Mouse (Mus musculus): Measurements from ENCODE around the gene Atp6v0c.

Atp6v0c gene

GRCm38 (mm10) chr17:24154463-24154862, 15.0 kb downstream of the Atp6v0c start:
- TF ChIP-seq GATA4 (IDR thresholded peaks at IDR 0.05; ENCODE audit: insufficient replicate concordance, low read length), result no peak

DNA sequence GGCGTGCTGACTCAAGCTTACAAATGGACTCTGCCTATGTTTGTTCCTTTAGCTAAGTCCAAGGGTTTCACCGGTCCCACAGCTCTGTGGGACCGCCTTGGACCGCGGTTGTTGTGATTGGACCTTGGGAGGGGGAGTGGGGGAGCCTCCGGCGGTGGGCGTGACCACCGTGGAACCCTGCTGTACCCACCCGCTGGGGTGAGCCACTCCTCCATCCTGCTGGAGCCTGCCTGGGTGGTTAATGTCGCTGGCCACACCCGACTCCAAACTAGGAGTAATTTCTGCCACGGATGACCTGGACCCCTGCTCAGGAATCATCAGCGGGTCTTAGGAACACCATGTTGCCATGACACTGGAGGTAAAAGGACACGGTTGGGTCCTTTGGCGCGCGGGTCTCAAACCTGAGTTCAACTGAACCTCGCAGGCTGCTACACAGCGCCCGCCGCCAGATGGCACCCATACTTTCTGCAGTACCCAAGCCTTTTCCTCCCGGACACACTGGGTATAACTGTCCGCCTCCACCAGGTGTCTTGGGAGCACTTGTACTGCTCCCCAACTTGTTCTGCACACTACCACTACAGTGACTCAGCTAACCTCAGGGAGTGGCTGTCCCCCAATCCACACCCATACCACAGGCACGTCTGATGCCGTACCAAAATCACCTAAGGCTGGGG, 17.5 kb downstream of the Atp6v0c start:
- no peak for TF ChIP-seq GATA4 (IDR thresholded peaks at IDR 0.05; ENCODE audit: insufficient replicate concordance, low read length)

- TF ChIP-seq GATA4 (IDR thresholded peaks at IDR 0.05; ENCODE audit: insufficient replicate concordance, low read length), result no peak
These were observed 18.1 kb downstream of the Atp6v0c start for GRCm38 (mm10) chr17:24151382-24151781.

DNA sequence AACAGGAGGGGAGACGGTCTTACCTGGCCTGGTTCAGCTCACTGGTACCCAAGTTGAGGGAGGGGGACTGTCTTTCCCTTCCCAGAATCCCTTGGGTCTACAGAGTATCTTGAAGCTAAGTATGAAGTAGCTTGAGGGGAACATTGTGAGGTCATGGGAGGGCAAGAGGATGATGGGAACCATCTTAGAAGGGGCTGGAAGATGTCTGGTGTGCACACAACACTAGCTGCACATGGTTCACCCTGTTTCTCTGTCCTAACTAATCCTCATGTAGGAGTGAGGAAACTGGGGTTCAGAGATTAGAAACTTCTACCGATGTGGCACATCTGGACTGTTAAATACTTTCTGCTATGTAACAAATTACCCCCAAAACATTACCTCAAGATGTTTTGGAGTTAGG, 18.7 kb downstream of the Atp6v0c start, which contains the start of gene Pdpk1:
Gene Pdpk1, minus strand, starts transcription at position 101 of the 400 bp plus-strand sequence.
- no peak for TF ChIP-seq GATA4 (IDR thresholded peaks at IDR 0.05; ENCODE audit: insufficient replicate concordance, low read length)

DNA sequence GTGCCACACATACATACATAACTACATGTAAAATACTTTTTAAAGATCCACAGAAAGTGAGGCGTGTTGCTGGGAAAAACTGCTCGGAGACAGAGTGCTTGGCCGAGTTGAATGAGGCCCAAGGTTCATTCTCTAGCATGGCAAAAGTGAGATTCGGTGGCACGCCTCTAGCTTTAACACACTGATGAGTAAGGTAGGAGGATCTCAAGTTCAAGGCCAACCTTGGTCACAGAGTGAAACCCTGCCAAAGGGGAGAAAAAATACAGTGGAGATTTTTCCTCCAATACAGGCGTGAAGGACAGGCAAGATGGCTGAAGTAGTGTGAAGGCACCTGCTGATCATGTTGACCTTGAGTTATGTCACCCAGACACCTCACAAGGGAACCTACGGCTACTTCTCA, 20.1 kb downstream of the Atp6v0c start:
- TF ChIP-seq GATA4 (IDR thresholded peaks at IDR 0.05; ENCODE audit: insufficient replicate concordance, low read length), result no peak

DNA sequence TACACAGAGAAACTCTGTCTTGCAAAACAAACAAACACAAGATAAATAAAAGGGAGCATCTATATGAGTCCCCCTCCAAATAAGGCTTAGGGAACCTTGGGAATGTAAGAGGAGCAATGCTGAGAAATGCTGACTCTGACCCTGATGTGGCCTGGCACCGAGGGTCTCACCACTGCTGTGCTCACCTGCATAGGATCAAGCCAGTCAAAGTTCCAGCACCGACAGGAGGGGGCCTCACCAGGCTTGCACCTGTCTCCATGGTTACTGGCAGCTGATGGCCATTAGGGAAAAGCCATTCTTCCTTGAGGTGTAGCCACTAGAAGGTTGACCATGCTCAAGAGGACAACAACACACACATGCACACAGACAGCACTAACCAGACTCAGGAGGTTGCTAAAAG, 26.6 kb downstream of the Atp6v0c start:
- TF ChIP-seq GATA4 (IDR thresholded peaks at IDR 0.05; ENCODE audit: insufficient replicate concordance, low read length), result no peak

DNA sequence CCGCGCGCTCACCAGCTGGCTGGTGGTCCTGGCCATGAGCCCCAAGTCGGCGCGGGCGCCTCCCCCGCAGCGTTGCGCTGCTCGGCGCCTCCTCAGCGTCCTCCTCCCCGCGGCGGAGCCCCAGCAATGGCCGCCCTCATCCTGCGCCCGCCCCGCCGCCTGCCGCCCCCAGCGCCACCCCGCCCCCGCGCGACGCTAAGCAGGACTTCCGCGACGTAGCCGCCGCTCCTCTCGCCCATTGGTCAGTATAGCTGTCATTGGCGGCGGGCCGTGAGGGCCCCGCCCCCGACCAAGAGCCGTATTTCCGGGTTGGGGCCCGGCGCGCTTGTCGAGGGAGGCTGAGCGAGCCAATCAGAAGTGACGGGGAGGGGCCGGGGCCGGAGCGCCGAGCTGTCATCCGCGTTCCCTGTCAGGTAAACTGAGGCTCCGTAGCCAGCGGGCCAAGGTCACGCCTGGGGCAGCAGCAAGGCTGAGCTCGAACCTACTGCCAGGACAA, 28.0 kb downstream of the Atp6v0c start:
- no peak for TF ChIP-seq GATA4 (IDR thresholded peaks at IDR 0.05; ENCODE audit: insufficient replicate concordance, low read length)

DNA sequence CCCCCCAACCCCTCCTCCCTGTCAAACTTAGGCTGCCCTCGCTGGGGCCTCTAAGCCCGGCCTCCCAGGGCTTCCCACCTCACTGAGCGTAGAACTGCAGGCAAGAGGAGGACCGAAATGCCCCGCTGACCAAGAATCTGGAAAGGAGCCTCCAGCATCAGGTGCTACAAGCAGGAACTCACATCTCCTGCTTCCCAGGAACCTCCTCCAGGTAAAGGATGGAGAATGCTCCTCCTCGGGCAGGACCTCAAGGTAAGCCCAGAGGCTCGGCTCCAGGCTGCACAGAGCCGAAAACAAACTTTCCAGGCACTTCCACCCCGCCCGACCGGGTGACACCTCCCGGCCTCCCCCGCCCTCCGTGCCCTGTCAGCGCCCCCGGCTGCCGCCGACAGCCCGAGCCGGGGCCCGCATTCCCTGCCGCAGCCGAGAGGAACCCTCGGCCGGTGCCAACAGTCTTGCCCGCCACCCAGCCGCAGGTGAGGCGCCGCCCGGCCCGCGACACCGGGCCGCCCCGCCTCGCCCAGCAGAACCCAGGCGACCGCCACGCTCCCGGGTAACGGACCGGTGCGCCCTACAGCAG, 28.6 kb downstream of the Atp6v0c start:
- no peak for TF ChIP-seq GATA4 (IDR thresholded peaks at IDR 0.05; ENCODE audit: insufficient replicate concordance, low read length)

DNA sequence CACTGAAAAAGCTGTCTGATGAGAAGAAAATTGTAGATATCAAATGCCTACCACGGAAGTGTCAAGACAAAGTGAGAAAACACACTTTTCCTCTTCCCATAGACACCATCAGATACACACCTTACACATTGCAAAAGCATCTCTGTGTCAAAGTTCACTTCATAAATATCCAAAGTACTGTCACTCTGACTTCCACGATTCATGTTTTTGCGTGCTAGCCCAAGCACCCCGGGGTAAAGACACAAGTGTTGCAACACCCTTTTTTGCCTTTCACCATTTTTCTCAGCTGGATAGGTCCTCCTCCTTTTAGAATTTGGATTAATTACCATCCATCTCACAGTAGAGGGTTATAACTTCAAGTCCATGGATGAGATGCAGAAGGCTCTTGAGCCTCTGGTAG, 29.5 kb downstream of the Atp6v0c start:
- no peak for TF ChIP-seq GATA4 (IDR thresholded peaks at IDR 0.05; ENCODE audit: insufficient replicate concordance, low read length)

- no peak for TF ChIP-seq GATA4 (IDR thresholded peaks at IDR 0.05; ENCODE audit: insufficient replicate concordance, low read length)
These were observed 30.2 kb downstream of the Atp6v0c start for GRCm38 (mm10) chr17:24139256-24139655.

DNA sequence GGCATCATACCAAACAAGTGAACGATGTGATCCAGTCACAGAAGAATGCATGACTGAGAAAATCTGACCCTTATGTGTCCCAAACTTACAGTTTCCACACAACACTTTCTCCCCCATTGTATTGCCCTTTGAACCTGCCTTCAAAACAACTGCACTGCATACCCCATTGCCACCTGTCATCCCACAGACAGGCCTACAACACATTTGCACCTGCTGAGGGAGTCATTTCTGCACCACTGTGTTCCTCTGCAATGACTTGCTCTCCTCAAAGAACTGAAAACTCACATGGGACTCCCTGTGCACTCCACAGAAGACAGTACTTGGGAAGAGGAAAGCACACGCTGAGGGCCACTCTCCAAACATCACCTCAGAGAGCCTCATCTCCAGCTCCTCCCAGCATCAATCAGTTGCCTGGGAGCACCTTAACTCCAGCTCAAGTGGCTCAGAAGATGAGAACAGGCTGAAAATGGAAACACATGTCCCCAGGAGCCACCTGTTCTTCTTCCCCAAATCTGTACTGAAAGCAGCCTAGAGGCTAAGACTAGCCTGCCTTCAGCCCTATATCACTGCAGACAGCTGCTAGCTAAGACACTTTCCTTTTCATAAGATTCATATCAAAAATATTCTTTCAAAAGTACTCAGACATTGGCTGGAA, 32.1 kb downstream of the Atp6v0c start:
- TF ChIP-seq GATA4 (IDR thresholded peaks at IDR 0.05; ENCODE audit: insufficient replicate concordance, low read length), result no peak

DNA sequence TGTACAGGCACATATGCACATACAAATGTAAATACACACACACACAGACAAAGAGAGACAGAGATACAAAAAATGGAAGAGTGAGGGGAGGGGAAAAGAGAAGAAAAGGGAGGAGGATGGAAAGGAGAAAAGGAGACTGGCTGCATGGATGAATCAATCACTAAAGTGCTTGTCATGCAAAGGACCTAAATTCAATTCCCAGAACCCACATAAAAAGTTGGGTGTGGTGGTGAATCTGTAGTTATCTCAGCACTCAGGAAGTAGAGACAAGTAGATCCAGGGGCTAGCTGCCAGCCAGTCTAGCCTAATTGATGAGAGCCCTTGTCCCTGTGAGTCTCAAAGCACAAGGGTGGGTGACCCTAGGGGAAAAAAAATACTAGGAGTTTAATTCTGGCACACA, 35.4 kb downstream of the Atp6v0c start:
- TF ChIP-seq GATA4 (IDR thresholded peaks at IDR 0.05; ENCODE audit: insufficient replicate concordance, low read length), result no peak

DNA sequence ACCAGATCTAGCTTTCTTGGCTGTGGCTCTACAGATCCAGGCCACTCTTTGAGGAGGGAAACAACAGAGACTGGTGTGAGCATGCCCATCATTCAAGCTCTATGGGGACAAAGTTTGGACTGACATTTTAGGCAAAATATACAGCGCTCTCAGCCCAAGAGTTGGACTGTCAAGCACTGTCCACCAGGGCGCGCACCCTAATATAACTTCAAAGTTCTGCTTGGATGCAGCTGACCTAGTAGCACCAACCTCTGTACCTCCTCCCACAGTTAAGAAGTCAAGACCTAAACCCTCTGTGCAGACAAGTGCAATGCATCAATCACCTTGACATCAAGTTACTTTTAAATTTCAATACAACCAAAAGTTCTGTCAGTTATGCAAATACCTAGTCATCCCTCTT, 37.9 kb downstream of the Atp6v0c start:
- no peak for TF ChIP-seq GATA4 (IDR thresholded peaks at IDR 0.05; ENCODE audit: insufficient replicate concordance, low read length)

- TF ChIP-seq GATA4 (IDR thresholded peaks at IDR 0.05; ENCODE audit: insufficient replicate concordance, low read length), result no peak
These were observed 41.9 kb downstream of the Atp6v0c start for GRCm38 (mm10) chr17:24127592-24127991.

DNA sequence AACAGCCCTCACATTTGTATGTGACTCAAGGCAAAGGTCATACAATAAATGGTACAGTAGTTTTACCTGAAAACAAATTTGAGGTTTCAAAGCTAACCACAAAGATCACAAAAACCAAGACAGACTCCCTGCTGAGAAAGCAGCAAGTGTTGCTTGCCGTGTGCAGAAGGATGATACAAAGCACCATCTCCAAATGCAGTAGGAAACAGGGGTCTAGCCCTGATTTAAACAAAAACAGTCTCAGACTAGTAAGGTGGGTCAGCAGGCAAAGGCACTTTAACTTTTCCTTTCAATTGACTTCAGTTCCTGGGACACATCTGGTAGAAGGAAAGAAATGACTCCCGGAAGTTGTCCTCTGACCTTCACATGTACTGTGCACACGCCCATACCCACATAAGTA, 42.7 kb downstream of the Atp6v0c start:
- no peak for TF ChIP-seq GATA4 (IDR thresholded peaks at IDR 0.05; ENCODE audit: insufficient replicate concordance, low read length)

GRCm38 (mm10) chr17:24119446-24119845, 50.1 kb downstream of the Atp6v0c start:
- no peak for TF ChIP-seq GATA4 (IDR thresholded peaks at IDR 0.05; ENCODE audit: insufficient replicate concordance, low read length)

Data from liver, adult (tissue).